Mouse (Mus musculus) right cerebral cortex, postnatal 25 days (tissue): ENCODE measurements around the gene Tmem185b.

Experiments used
- DNase-seq: peaks from one replicate; pipeline ENCODE4 v3.0.0; 2022

Gene Tmem185b

GRCm38 (mm10) chr1:119525689-119526591 is at the start of gene Tmem185b:
TSS of gene Tmem185b (plus strand) at chr1:119526160.
- DNase-seq, result peak; percentile 89

GRCm38 (mm10) chr1:119476905-119477353 is 49.0 kb upstream of the Tmem185b start:
- DNase-seq, result no peak

GRCm38 (mm10) chr1:119479641-119480040 is 46.3 kb upstream of the Tmem185b start:
- DNase-seq, result no peak

- no peak for DNase-seq
Observed at GRCm38 (mm10) chr1:119480678-119481077, 45.3 kb upstream of the Tmem185b start.

- no peak for DNase-seq
Observed at GRCm38 (mm10) chr1:119481205-119481932, 44.6 kb upstream of the Tmem185b start.

- no peak for DNase-seq
Observed at GRCm38 (mm10) chr1:119482891-119483290, 43.1 kb upstream of the Tmem185b start.

GRCm38 (mm10) chr1:119484457-119484856 is 41.5 kb upstream of the Tmem185b start:
- no peak for DNase-seq

GRCm38 (mm10) chr1:119485825-119486224 is 40.1 kb upstream of the Tmem185b start:
- DNase-seq, result no peak

- DNase-seq, result no peak
Observed at GRCm38 (mm10) chr1:119487917-119488590, 37.9 kb upstream of the Tmem185b start.

- DNase-seq, result no peak
Observed at GRCm38 (mm10) chr1:119490765-119491164, 35.2 kb upstream of the Tmem185b start.

- DNase-seq, result no peak
Observed at GRCm38 (mm10) chr1:119492097-119492496, 33.9 kb upstream of the Tmem185b start.

GRCm38 (mm10) chr1:119492505-119492904 is 33.5 kb upstream of the Tmem185b start:
- no peak for DNase-seq

- no peak for DNase-seq
Observed at GRCm38 (mm10) chr1:119494024-119494711, 31.8 kb upstream of the Tmem185b start.

GRCm38 (mm10) chr1:119494712-119495395 is 31.1 kb upstream of the Tmem185b start:
- no peak for DNase-seq

GRCm38 (mm10) chr1:119495396-119495775 is 30.6 kb upstream of the Tmem185b start:
- no peak for DNase-seq

GRCm38 (mm10) chr1:119497346-119498004 is 28.5 kb upstream of the Tmem185b start:
- DNase-seq, result no peak

- no peak for DNase-seq
Observed at GRCm38 (mm10) chr1:119498536-119499231, 27.3 kb upstream of the Tmem185b start.

- no peak for DNase-seq
Observed at GRCm38 (mm10) chr1:119499456-119499855, 26.5 kb upstream of the Tmem185b start.

- DNase-seq, result no peak
Observed at GRCm38 (mm10) chr1:119501881-119502280, 24.1 kb upstream of the Tmem185b start.

GRCm38 (mm10) chr1:119502729-119503128 is 23.2 kb upstream of the Tmem185b start:
- no peak for DNase-seq

- no peak for DNase-seq
Observed at GRCm38 (mm10) chr1:119503181-119503580, 22.8 kb upstream of the Tmem185b start.
